Mouse (Mus musculus) cerebellum, adult 11-12 months (tissue): ENCODE measurements at regions not wholly inside any gene's neighbourhood (a gene's known extent, or its start where the extent isn't known, plus 50 kb on each side); places are given as distances from the start of the nearest gene placed in this dataset.

ENCODE experiments used
- DNase-seq: peaks from one replicate; pipeline ENCODE4 v3.0.0; 2022

- no peak for DNase-seq
These were observed 170.4 kb downstream of the 3110018I06Rik start for GRCm38 (mm10) chr12:107658821-107659220.

- DNase-seq, result no peak
These were observed 174.2 kb downstream of the 3110018I06Rik start for GRCm38 (mm10) chr12:107662624-107663023.

- no peak for DNase-seq
These were observed 179.4 kb downstream of the 3110018I06Rik start for GRCm38 (mm10) chr12:107667836-107668235.

GRCm38 (mm10) chr12:107669046-107669445, 180.6 kb downstream of the 3110018I06Rik start:
- no peak for DNase-seq

GRCm38 (mm10) chr12:107669450-107669849, 181.0 kb downstream of the 3110018I06Rik start:
- no peak for DNase-seq

- DNase-seq, result no peak
These were observed 181.5 kb downstream of the 3110018I06Rik start for GRCm38 (mm10) chr12:107669910-107670309.

- no peak for DNase-seq
These were observed 188.6 kb downstream of the 3110018I06Rik start for GRCm38 (mm10) chr12:107677076-107677475.

GRCm38 (mm10) chr12:107687447-107687846, 199.0 kb downstream of the 3110018I06Rik start:
- DNase-seq, result no peak

GRCm38 (mm10) chr12:107689418-107689817, 201.0 kb downstream of the 3110018I06Rik start:
- DNase-seq, result no peak

GRCm38 (mm10) chr12:107690061-107690460, 201.6 kb downstream of the 3110018I06Rik start:
- no peak for DNase-seq

GRCm38 (mm10) chr12:107693693-107694092, 205.3 kb downstream of the 3110018I06Rik start:
- no peak for DNase-seq

- no peak for DNase-seq
These were observed 206.6 kb downstream of the 3110018I06Rik start for GRCm38 (mm10) chr12:107695014-107695413.

- no peak for DNase-seq
These were observed 207.2 kb downstream of the 3110018I06Rik start for GRCm38 (mm10) chr12:107695438-107696267.

- DNase-seq, result no peak
These were observed 211.9 kb downstream of the 3110018I06Rik start for GRCm38 (mm10) chr12:107700317-107700716.

- no peak for DNase-seq
These were observed 212.6 kb downstream of the 3110018I06Rik start for GRCm38 (mm10) chr12:107700868-107701597.

GRCm38 (mm10) chr12:107708812-107709211, 220.4 kb downstream of the 3110018I06Rik start:
- DNase-seq, result no peak

- no peak for DNase-seq
These were observed 222.6 kb downstream of the 3110018I06Rik start for GRCm38 (mm10) chr12:107711017-107711416.

- DNase-seq, result no peak
These were observed 223.2 kb downstream of the 3110018I06Rik start for GRCm38 (mm10) chr12:107711675-107712074.

GRCm38 (mm10) chr12:107713191-107713590, 224.8 kb downstream of the 3110018I06Rik start:
- DNase-seq, result no peak

GRCm38 (mm10) chr12:107714846-107715245, 226.4 kb downstream of the 3110018I06Rik start:
- DNase-seq, result no peak

- no peak for DNase-seq
These were observed 227.4 kb downstream of the 3110018I06Rik start for GRCm38 (mm10) chr12:107715871-107716270.

GRCm38 (mm10) chr12:107720941-107721340, 232.5 kb downstream of the 3110018I06Rik start:
- no peak for DNase-seq

- no peak for DNase-seq
These were observed 234.8 kb downstream of the 3110018I06Rik start for GRCm38 (mm10) chr12:107723062-107723859.
